Mouse (Mus musculus) liver, postnatal 0 days (tissue): Measurements from ENCODE around the gene Arhgap15. TPM values are rescaled to one million over a fixed set of nuclear protein-coding genes. Genes with fewer than 3 reads are reported as not detected.

ENCODE experiments used
- ATAC-seq: fragments of 200-750 bp; cut with Nextera tagmentation; 2 replicates; pipeline ENCODE4 v1.8.0; 2017; ENCODE audit warnings: mild to moderate bottlenecking, moderate library complexity
- DNase-seq: peaks from one replicate; pipeline ENCODE4 v3.0.0-alpha.2; 2016
- H3K27ac ChIP-seq: fragments of 300-500 bp; sonication (generic); 2 replicates; pipeline ENCODE4 v1.5.1; 2014; ENCODE audit warnings: antibody characterized with exemption, moderate library complexity, mild to moderate bottlenecking, low read depth
- H3K27me3 ChIP-seq: fragments of 300-500 bp; sonication (generic); 2 replicates; pipeline ENCODE4 v1.6.1; 2014; ENCODE audit warnings: low read length, control low read depth, mixed read lengths; ENCODE audit not compliant: insufficient read depth
- H3K36me3 ChIP-seq: fragments of 300-500 bp; sonication (generic); replicated peaks from 2 replicates; pipeline ENCODE4 v1.6.1; 2014; ENCODE audit warnings: mild to moderate bottlenecking, control low read depth, low read length, moderate library complexity, mixed read lengths; ENCODE audit not compliant: insufficient read depth
- H3K4me1 ChIP-seq: fragments of 300-500 bp; sonication (generic); 2 replicates; pipeline ENCODE4 v1.6.1; 2014; ENCODE audit warnings: antibody characterized with exemption, mild to moderate bottlenecking, control low read depth; ENCODE audit not compliant: insufficient read depth
- H3K4me2 ChIP-seq: fragments of 300-500 bp; sonication (generic); 2 replicates; pipeline ENCODE4 v1.6.1; 2014; ENCODE audit warnings: low read depth, mild to moderate bottlenecking, low read length, moderate library complexity, mixed read lengths
- H3K4me3 ChIP-seq: fragments of 300-500 bp; sonication (generic); 2 replicates; pipeline ENCODE4 v1.5.1; 2014; ENCODE audit warnings: low read depth, low read length
- H3K9ac ChIP-seq: fragments of 300-500 bp; sonication (generic); replicated peaks from 2 replicates; pipeline ENCODE4 v1.6.1; 2014; ENCODE audit warnings: mild to moderate bottlenecking, moderate library complexity
- H3K9me3 ChIP-seq: fragments of 300-500 bp; sonication (generic); 2 replicates; pipeline ENCODE4 v1.6.1; 2016; ENCODE audit warnings: mild to moderate bottlenecking, control low read depth, low read length, mixed read lengths
- CTCF ChIP-seq: sonication (generic); IDR thresholded peaks from 2 replicates; pipeline ENCODE4 v1.5.1; 2016; ENCODE audit warnings: antibody characterized with exemption, low read depth
- EP300 ChIP-seq: IDR thresholded peaks from 2 replicates; pipeline ENCODE4 v1.6.1; 2016; ENCODE audit warnings: antibody characterized with exemption, low read depth, mild to moderate bottlenecking
- WGBS: fragments of 180-500 bp; shearing (Covaris S2); extraction: QIAGEN DNeasy Blood & Tissue Kit; methylation state at CpG from one replicate; pipeline ENCODE4 v1.1.7; 2014; ENCODE audit not compliant: insufficient replicate concordance; 5-methylcytosine and 5-hydroxymethylcytosine counted together
- polyA plus RNA-seq: library from polyadenylated mRNA; unstranded; fragments of >200 nt; fragmentation: Nextera tagmentation; extraction: Ambion mirVana; gene quantifications from 2 replicates; pipeline ENCODE4 v1.2.1, GENCODE M21; 2015

Arhgap15 gene
- polyA plus RNA-seq, 1 experiment from 2014 or later: 6.3 TPM

GRCm38 (mm10) chr2:44147486-44147885 is 398.9 kb downstream of the Arhgap15 start:
- no peaks in the 10 kb centered on the region for H3K4me1 ChIP-seq
- no peaks in the 10 kb centered on the region for H3K27me3 ChIP-seq
- H3K9ac ChIP-seq: no peak overlapping the region
- no peaks in the 10 kb centered on the region for H3K9me3 ChIP-seq
- no peak overlapping the region for H3K27ac ChIP-seq
- no peak for TF ChIP-seq CTCF
- TF ChIP-seq EP300: no peak
- no peak for ATAC-seq
- H3K4me3 ChIP-seq: no peak overlapping the region
- DNase-seq: no peak
- 69% methylated on average over 5 of the region's 5 CpGs for WGBS
- no peak overlapping the region for H3K4me2 ChIP-seq
- no peaks in the 10 kb centered on the region for H3K36me3 ChIP-seq

- 56% methylated on average over 7 of the region's 7 CpGs for WGBS
- no peak for ATAC-seq
These were observed 399.3 kb downstream of the Arhgap15 start for GRCm38 (mm10) chr2:44147971-44148370.

GRCm38 (mm10) chr2:44148550-44149100 is 400.0 kb downstream of the Arhgap15 start:
- Histone ChIP-seq H3K36me3 (no peaks in the 10 kb centered on the region), H3K4me3 (no peak overlapping the region), H3K27ac (peak overlapping the region; percentile 22; the same call in 1 of the 2 replicates), H3K27me3 (no peaks in the 10 kb centered on the region), H3K9ac (no peak overlapping the region), H3K4me2 (no peak overlapping the region), H3K4me1 (no peaks in the 10 kb centered on the region), H3K9me3 (no peaks in the 10 kb centered on the region)
- DNase-seq (no peak), ATAC-seq (no peak)
- TF ChIP-seq CTCF (no peak), EP300 (no peak)
- WGBS: 73% methylated on average over 7 of the region's 7 CpGs

More at GRCm38 (mm10) chr2:44147971-44148370, 399.3 kb downstream of the Arhgap15 start:
- Histone ChIP-seq H3K4me3 (no peak overlapping the region), H3K27me3 (no peaks in the 10 kb centered on the region), H3K27ac (0 out of 2 replicates have a peak overlapping the region, but pooled peaks have one; percentile 22), H3K4me1 (no peaks in the 10 kb centered on the region), H3K36me3 (no peaks in the 10 kb centered on the region), H3K9me3 (no peaks in the 10 kb centered on the region), H3K9ac (no peak overlapping the region), H3K4me2 (no peak overlapping the region)
- no peak for TF ChIP-seq EP300
- no peak for TF ChIP-seq CTCF
- DNase-seq: no peak

GRCm38 (mm10) chr2:44152301-44152700 is 403.7 kb downstream of the Arhgap15 start:
- Histone ChIP-seq H3K4me2 (no peak overlapping the region), H3K27ac (no peak overlapping the region), H3K9ac (no peak overlapping the region), H3K4me1 (no peaks in the 10 kb centered on the region), H3K36me3 (no peaks in the 10 kb centered on the region), H3K9me3 (no peaks in the 10 kb centered on the region), H3K4me3 (no peak overlapping the region), H3K27me3 (no peaks in the 10 kb centered on the region)
- 59% methylated on average over 1 of the region's 1 CpGs for WGBS
- DNase-seq (no peak), ATAC-seq (no peak)
- TF ChIP-seq CTCF (no peak), EP300 (no peak)

DNA sequence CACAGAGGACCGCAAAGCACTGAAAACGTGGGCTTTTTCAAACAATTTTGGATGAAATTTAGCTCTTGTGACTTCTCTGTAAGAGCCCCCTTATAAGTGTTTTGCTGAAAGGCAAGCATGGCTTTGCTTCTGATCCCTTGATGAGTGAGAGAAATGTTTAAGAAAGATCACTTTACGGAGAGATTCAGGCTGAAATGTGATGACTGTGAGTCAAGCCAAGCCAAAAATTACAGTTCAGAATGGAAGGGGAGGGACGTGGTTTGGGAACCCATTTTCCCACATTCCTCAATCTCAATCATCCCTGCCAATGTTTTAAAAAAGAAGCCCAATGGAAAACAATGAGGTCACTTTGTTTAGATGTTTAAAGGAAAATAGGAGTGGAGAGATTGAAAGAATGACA is 411.7 kb downstream of the Arhgap15 start:
- no peaks in the 10 kb centered on the region for H3K4me1 ChIP-seq
- no peak for ATAC-seq
- DNase-seq: no peak
- no peaks in the 10 kb centered on the region for H3K9me3 ChIP-seq
- H3K4me3 ChIP-seq: no peak overlapping the region
- no peaks in the 10 kb centered on the region for H3K27me3 ChIP-seq
- H3K36me3 ChIP-seq: no peaks in the 10 kb centered on the region
- no peak overlapping the region for H3K27ac ChIP-seq
- 77% methylated on average over 4 of the region's 4 CpGs for WGBS
- no peak overlapping the region for H3K4me2 ChIP-seq
- TF ChIP-seq EP300 (no peak), CTCF (no peak)
- no peak overlapping the region for H3K9ac ChIP-seq

DNA sequence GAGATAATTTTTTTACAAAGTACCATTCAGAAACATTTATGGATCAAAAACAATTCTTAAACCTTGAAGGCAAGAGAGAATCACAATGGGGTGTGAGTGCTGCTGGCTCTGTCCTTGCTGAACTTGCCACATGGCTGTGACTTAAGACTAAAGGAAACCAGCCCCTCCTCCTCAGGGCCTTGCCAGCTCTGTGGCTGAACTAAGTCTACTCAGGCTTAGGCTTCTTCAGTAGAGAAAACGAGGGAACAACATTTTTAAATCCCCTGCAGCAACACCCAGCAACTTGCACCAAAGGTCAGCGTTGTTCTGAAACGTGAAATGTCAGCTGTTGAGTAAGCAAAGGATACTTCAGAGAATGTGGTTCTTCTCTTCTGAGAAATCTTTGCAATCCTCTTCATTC is 417.2 kb downstream of the Arhgap15 start:
- no peaks in the 10 kb centered on the region for H3K4me1 ChIP-seq
- no peak for TF ChIP-seq EP300
- TF ChIP-seq CTCF: no peak
- DNase-seq (no peak), ATAC-seq (no peak)
- 51% methylated on average over 3 of the region's 3 CpGs for WGBS
- H3K9ac ChIP-seq: no peak overlapping the region
- H3K4me2 ChIP-seq: no peak overlapping the region
- no peak overlapping the region for H3K27ac ChIP-seq
- H3K4me3 ChIP-seq: no peak overlapping the region
- no peaks in the 10 kb centered on the region for H3K36me3 ChIP-seq
- H3K27me3 ChIP-seq: no peaks in the 10 kb centered on the region
- no peaks in the 10 kb centered on the region for H3K9me3 ChIP-seq
